Mouse (Mus musculus) mouse trophoblast stem cell (cell line): ENCODE data around the gene Pard6b.

Experiments used
- in situ Hi-C, 2 experiments: fragments of 300-500 bp; cut with MseI, MboI; formaldehyde crosslinking; loops; 2 replicates in 1 of 2; 3 replicates in 1 of 2; pipeline ENCODE4 v1.15.1; 2025

The Pard6b gene

DNA sequence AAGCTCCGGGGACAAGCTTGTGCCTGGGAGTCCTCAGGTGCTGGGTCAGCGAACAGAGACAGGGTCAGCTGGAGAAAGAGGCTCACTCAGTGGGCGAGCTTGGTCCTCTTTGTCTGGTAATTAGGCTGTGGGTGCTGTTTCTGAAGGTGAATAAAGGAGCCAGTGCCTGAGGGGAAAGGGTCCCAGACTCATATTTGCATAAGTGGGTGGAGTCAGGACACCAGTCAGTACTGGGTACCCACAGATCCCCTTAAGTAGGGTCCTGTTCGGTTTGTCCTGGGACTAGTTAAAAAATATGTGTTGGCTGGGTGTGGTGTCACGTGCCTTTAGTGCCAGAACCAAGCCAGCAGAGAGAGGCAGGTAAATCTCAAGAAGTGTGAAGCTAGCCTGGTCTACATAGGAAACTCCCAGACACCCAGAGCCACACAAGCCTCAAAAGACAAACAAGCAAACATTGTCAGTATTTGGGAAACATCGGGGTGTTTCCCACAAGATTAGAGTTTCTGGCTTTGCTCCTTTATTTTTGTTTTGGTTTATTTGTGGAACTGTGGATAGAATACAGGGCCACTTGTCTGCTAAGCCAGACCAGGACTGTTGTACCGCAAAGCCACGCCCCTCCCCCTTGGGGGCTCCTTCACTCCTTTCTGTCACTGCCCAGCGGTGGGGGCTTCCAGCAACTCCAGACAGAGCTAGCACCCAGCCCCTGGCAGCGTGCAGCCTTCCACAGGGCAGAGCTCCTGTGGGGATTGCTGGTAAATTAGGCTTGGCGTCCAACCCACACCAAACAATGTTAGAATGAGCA, 44.7 kb downstream of the Pard6b start:
- in situ Hi-C loops: loop anchor here in 1 of 2 experiments (5.0 kb wide), 1 partner anchor 77 kb away; no protein-coding TSS in a partner anchor

DNA sequence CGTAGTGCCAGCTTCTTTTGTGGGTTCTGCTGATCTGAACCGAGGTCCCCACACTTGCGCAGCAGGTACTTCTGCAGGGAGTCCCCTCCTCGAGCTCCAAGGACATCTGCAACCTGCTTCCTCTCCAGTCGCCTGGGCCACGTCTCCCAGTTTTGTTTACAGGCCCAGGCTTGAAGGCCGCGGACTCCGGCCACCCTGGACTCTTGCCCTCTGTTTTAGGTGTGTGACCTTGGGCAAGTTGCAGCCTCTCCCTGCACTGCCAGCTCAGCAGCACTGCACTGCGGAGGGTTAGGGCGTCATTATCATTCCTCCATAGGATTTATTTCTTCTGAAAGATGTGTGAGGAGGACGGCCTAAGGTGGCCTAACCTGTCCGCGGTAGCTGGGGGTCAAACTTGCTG, 47.0 kb downstream of the Pard6b start:
- in situ Hi-C loops: loop anchor here in 1 of 2 experiments (5.0 kb wide), 1 partner anchor 75 kb away; no protein-coding TSS in a partner anchor

DNA sequence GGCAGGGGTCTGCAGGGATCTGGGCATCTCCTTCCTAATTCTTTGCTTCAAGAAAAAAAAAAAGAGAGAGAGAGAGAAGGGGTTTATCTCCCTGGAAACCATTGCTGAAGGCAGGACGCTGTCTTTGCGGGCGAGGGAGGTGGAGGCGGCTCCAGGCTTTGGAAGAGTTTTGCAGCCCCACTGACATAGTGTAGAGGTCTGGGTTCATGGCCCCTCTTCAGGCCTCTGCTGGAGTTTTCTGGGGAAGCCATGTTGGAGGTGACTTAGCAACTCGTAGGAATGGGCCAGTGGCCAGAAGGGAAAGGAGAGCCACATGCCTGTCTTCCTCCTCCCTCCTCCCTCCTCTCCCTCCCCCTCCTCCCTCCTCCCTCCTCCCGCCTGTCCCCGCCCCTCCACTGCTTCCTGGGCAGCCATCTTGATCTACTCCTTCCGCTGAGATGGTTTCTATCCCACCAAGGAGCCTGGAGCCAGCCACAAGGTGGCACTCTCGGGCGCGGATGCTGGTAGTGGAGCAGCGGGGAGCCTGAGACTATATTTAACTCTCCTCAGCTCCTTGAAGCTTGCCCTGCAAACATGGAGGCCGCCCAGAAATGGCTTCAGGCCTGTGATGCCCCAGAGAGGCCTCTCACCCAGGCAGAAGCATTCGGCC, 47.5 kb downstream of the Pard6b start:
- in situ Hi-C loops: loop anchor here in 1 of 2 experiments (5.0 kb wide), 1 partner anchor 74 kb away; no protein-coding TSS in a partner anchor

DNA sequence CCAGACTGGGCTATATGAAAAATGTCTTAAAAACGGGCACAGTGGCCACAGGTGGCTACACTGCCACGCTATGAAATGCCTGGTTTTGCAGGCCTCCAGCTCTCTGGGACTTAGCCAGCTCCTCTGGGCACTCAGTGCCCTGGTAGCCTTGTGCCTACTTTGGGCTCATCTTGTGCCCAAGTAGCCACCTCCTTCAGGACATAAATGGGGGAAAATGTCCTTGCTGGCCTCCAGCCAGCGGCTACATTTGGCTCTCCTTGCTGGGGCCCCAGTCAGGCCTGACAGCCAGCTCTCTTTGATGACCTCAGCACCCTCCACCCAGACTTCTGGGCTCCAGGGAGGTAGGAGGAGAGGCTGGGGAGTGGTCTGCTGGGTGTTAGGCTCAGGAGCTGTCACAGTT, 49.2 kb downstream of the Pard6b start:
- in situ Hi-C loops: no loop called here

DNA sequence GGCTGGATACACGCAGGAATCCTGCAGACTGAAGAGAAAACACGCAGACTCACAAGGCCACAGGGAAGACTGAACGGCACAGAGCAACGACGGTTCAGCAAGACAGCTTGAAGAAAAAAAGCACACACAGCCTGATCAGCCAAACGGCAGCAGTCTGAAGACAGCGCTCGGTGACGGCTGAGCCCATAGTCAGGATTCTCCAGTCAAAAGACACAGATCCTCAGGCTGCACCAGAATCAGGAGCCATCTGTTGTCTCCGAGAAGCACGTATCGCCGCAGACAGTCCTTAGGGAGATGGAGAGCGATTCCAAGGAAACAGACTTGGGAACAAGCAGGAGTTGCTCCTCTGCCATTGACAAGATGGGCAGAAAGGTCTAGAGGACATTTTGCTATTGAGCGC, 56.4 kb downstream of the Pard6b start:
- in situ Hi-C loops: loop anchor here in 1 of 2 experiments (5.0 kb wide), 1 partner anchor 60 kb away; no protein-coding TSS in a partner anchor

DNA sequence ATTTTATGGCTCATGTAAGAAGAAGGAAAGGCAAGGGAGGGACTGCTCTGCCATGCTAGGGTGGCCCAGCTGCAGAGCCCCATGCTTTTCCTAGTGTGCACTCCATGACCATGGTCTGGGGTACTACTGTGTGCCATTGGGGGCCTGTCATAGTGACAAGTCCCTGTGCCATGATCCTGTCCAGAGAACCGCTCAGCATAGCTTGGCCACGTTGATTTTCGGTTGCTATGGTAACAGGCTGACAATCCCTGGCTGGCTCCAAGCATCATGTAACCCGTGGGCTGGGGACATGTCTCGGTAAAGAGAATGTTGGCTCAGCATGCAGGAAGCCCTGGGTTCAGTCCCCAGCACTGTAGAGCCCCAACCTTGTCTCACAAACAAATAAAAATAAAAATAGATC, 63.0 kb downstream of the Pard6b start:
- in situ Hi-C loops: no loop called here

DNA sequence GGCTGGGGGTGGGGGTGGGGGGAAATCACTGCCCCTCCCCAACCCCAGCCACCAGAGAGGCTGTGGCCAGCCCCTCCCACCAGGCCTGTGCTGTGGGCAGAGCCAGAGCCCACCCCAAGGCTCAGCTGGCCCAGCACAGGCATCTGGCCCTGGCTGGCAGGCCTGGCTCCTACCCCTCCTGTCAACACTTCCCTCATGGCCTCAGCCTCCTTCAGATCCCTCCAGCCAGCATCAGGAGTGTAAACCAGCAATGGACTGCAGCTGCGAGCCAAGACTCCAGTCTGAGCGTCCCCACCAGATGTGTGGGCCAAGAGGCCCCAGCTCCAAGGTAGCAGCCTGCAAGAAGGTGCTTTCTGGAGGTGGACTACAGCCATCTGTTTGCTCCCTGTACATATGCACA, 64.6 kb downstream of the Pard6b start:
- in situ Hi-C loops: no loop called here

DNA sequence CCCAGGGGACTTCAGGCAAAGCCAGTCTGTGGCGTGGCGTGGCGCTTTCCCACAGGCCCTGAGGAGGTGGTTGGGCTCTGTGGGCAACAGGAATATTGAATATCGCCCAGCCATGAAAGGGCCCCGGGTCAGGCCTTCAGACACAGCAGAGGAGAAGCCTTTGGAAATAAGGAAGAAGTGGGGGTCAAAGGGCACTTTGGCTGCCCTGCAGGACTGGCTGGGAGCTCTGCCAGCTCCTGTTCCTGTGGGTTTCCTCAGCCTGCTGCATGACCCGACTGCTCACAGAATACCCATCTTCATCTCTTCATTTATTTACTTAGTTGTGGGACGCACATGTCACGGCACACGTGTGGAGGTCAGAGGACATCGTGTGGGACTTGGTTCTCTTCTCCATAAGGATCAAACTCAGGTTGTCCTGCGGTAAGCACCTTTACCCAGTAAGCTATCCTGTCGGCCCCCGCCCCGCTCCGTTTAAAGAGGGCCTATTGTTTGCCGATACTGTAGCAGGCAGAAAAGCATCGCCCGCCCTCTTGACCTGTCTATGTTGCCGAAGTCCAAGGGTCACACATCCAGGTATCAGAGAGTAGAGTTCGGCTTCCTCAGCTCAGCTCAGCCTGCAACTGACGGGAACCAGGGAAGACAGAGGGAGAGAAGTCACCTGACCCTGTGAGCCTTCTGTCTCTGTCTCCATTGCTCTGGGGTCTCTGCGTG, 67.1 kb downstream of the Pard6b start:
- in situ Hi-C loops: no loop called here

DNA sequence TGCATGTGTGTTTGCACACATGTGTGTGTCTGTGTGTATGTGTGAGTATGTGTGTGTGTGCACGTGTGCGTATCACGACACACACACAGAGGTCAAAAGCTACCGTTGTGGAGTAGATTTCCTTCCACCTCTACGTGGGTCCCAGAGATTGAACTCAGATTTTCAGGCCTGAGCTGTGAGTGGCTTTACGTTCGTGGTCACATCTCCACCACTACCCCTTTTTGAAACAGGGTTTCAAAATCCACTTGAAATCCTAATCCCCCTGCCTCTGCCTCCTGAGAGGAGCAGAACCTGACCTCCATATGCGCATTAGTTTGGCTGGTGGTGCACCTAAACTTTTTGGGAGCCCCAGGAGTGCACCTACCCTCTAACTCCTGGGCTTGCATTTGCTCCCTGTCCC, 68.4 kb downstream of the Pard6b start:
- in situ Hi-C loops: no loop called here
